Mouse (Mus musculus) forelimb bud, embryonic 11.5 days (tissue): ENCODE measurements around the gene Gm2974.
"Not testable (repeated sequence)": the region's sequence is repeated elsewhere in the genome, so short reads cannot be mapped to it uniquely, and the experiment has no call there.

Source experiments
- DNase-seq: peaks from one replicate; pipeline ENCODE4 v3.0.0-alpha.2; 2012; ENCODE audit warnings: low read depth, low spot score

The Gm2974 gene

DNA sequence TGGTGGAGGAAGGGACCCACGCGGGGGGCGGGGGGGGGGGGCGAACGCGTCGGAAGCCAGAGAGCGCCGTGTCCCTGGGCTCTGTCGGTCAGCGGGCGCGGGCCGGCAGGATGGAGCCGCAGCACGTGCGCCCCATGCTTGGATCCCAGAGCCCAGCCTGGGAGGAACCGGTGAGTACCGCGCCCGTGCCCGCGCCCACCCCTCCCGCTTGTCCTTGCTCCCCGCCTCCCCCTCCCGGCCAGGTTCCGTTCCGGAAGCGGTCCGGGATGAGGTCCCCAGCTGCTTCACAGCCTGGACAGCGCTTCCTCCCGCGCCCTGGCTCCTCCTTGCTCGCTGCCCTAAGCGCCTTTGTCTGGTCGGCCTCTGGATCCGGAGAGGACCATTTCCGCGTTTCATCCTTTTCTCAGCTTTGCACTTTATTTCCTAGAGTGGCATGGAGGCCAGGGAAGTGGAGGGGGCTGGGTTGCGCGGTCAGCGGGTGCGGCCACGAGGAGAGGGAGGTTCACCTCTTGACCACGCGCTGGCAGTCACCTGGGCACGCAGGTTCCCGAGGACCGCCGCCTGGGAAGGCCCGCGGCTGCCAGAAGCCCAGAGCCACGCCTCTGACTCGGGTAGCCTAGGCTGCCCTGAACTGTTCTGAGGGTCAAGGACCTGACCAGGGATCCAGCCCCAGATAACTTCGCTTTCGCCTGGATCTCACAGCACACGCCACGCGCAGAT lies at the start of gene Gm2974:
Gm2974 (plus strand) TSS at position 86 of the 720 bp plus-strand sequence.
- not testable (repeated sequence) for DNase-seq

DNA sequence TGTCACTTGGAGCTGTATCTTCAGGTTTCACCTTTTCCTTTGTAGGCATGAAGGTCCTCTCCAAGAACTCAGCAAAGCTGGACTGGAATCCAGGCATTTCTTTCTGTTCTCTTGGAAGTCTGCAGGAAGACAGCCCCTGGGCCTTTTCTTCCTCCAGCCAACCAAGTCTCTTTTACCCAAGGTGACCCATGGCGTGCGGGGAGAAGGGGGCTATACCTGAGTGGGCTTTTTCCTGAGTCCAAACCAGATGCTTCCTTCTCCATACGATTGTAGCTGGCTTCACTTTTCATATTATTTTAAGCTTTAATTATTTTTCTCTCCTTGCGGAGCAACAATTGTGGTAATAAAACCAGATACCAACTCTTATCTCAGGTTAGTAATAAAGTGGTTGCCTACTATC lies 40.7 kb upstream of the Gm2974 start:
- not testable (repeated sequence) for DNase-seq

DNA sequence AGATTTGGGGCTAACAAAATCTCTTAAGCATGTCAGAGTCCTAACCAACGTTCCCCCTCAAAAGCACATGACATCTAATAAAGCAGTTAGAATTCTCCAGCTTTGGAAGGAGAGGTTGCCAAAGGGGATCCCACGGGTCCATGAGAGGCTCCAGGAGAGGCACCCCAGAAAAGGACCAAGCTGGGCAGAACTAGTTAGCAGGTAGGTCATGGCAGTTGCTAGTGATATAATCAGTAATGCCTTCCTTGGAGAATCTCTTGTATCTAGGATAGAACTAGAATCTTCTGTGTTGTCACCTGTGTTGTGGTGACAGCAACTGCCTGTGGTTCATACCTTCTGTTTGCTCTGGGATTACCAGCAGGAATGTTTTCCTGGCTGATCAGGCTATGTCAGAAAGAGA lies 17.6 kb upstream of the Gm2974 start, which contains the start of gene Gm3127:
Gm3127 (plus strand) TSS at position 301 of the 400 bp plus-strand sequence.
- not testable (repeated sequence) for DNase-seq

DNA sequence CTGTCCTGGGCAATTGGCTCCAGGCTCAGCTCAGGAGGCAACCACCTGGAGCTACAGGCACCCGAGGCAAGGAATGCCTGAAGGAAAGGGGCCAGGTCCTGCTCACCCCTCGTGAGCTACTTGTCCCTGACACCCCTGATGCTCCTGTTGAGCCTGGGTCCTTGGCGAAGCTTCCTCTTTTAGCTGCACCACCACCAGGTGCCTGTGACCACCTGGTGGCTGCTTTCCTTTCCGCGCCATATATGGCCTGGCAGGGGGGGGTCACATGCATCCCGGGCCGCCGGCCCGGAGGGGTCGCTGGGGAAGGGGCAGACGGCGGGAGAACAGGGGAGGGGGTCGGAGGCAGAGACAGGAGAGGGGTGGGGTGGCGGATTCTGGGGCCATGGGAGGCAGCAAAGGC lies 346 bp upstream of the Gm2974 start:
- DNase-seq, result not testable (repeated sequence)

DNA sequence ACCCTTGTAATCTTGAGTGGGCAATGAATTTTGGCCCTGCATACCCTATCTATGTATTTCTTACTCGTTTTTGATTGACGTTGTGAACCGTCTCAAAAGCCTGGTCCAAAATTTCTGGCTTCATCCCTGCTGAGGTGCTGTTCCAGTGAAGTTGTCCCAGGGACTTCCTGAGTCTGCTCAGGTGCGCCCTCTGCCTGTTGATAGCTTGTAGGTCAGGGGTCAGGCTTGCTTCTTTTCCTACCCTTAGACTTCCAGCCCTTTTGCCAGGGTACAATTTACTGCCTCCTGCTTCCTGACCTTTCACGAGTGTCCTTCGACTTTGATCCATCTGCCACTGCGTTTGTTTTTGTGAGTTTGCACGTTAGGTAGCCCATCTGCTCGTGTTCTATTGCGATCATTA lies 999 bp downstream of the Gm2974 start:
- not testable (repeated sequence) for DNase-seq

DNA sequence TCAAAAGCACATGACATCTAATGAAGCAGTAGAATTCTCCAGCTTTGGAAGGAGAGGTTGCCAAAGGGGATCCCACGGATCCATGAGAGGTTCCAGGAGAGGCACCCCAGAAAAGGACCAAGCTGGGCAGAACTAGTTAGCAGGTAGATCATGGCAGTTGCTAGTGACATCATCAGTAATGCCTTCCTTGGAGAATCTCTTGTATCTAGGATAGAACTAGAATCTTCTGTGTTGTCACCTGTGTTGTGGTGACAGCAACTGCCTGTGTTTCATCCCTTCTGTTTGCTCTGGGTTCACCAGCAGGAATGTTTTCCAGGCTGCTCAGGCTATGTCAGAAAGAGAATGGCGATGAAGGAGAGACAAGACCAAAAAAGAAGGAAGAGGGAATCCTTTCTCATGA lies 67.0 kb downstream of the Gm2974 start, which contains the start of gene Gm3138:
Gm3138 (plus strand) TSS at position 301 of the 400 bp plus-strand sequence.
- not testable (repeated sequence) for DNase-seq
